27 mouse cellular contexts compared by ENCODE assay signal in genomic region chr4:137211288-137211687, GRCm38 (mm10).
DNase-seq lines count a peak whose midpoint lies in the region; ATAC-seq and TF ChIP-seq lines count a peak whose summit lies in the region.
"Had no signal": no experiment of that assay in that cellular context is flagged by ENCODE, and none has a peak within 500 bp of the region (broad histone marks: within the 10 kb centered on the region; RNA-seq: fewer than 3 reads in every experiment).

No protein-coding gene starts in this region.

- no peaks in the 10 kb centered on the region for H3K9me3 ChIP-seq in forebrain, postnatal 0 days (ENCODE audit: low read length)
- H3K9me3 ChIP-seq in forebrain, embryonic 12.5 days = no peaks in the 10 kb centered on the region
- no peaks in the 10 kb centered on the region for H3K9me3 ChIP-seq in midbrain, embryonic 11.5 days (ENCODE audit: control insufficient read depth, low read length)
- H3K9me3 ChIP-seq in midbrain, embryonic 14.5 days (ENCODE audit: control insufficient read depth, low read length) = no peaks in the 10 kb centered on the region
- H3K9me3 ChIP-seq in embryonic facial prominence, embryonic 14.5 days (ENCODE audit: control insufficient read depth, low read length) = no peaks in the 10 kb centered on the region
- H3K9me3 ChIP-seq: forebrain, embryonic 15.5 days; heart, embryonic 13.5 days; kidney, embryonic 15.5 days; limb, embryonic 13.5 days; liver, embryonic 12.5 days; neural tube, embryonic 13.5 days had no signal

- no peaks in the 10 kb centered on the region for H3K36me3 ChIP-seq in forebrain, postnatal 0 days (ENCODE audit: insufficient read depth)
- H3K36me3 ChIP-seq in forebrain, embryonic 12.5 days (replicated peaks) = no peaks in the 10 kb centered on the region
- no peaks in the 10 kb centered on the region for H3K36me3 ChIP-seq in midbrain, embryonic 11.5 days (ENCODE audit: control insufficient read depth, insufficient read depth, low read length)
- no peaks in the 10 kb centered on the region for H3K36me3 ChIP-seq in midbrain, embryonic 14.5 days (ENCODE audit: control insufficient read depth, insufficient read depth, low read length)
- no peaks in the 10 kb centered on the region for H3K36me3 ChIP-seq in embryonic facial prominence, embryonic 14.5 days (ENCODE audit: control insufficient read depth, insufficient read depth, low read length)
- H3K36me3 ChIP-seq: forebrain, embryonic 15.5 days; heart, embryonic 13.5 days; kidney, embryonic 15.5 days; limb, embryonic 13.5 days; liver, embryonic 12.5 days; neural tube, embryonic 13.5 days had no signal

- no peak overlapping the region for H3K9ac ChIP-seq in forebrain, postnatal 0 days
- H3K9ac ChIP-seq in forebrain, embryonic 12.5 days = no peak overlapping the region
- no peak overlapping the region for H3K9ac ChIP-seq in midbrain, embryonic 11.5 days (ENCODE audit: low read length)
- no peak overlapping the region for H3K9ac ChIP-seq in midbrain, embryonic 14.5 days (replicated peaks; ENCODE audit: low read length)
- no peak overlapping the region for H3K9ac ChIP-seq in embryonic facial prominence, embryonic 14.5 days (ENCODE audit: low read depth, low read length)
- H3K9ac ChIP-seq: forebrain, embryonic 15.5 days; heart, embryonic 13.5 days; hindbrain, embryonic 14.5 days; kidney, embryonic 15.5 days; limb, embryonic 13.5 days; liver, embryonic 12.5 days; neural tube, embryonic 13.5 days had no signal

- WGBS in forebrain, postnatal 0 days = 66% methylated on average over 4 of the region's 4 CpGs
- 77% methylated on average over 4 of the region's 4 CpGs for WGBS in forebrain, embryonic 12.5 days
- WGBS in midbrain, embryonic 11.5 days = 76% methylated on average over 4 of the region's 4 CpGs
- 65% methylated on average over 4 of the region's 4 CpGs for WGBS in midbrain, embryonic 14.5 days
- 70% methylated on average over 4 of the region's 4 CpGs for WGBS in embryonic facial prominence, embryonic 14.5 days

- H3K4me2 ChIP-seq in forebrain, postnatal 0 days (ENCODE audit: low read depth) = no peak overlapping the region
- H3K4me2 ChIP-seq in forebrain, embryonic 12.5 days = no peak overlapping the region
- H3K4me2 ChIP-seq in midbrain, embryonic 11.5 days = no peak overlapping the region
- H3K4me2 ChIP-seq in midbrain, embryonic 14.5 days (ENCODE audit: low read length) = no peak overlapping the region
- H3K4me2 ChIP-seq in embryonic facial prominence, embryonic 14.5 days (ENCODE audit: low read depth, low read length) = no peak overlapping the region
- H3K4me2 ChIP-seq: forebrain, embryonic 15.5 days; hindbrain, embryonic 14.5 days; limb, embryonic 13.5 days; liver, embryonic 12.5 days; neural tube, embryonic 13.5 days had no signal

- no peak overlapping the region for H3K27ac ChIP-seq in forebrain, postnatal 0 days (ENCODE audit: low read depth, low read length)
- no peak overlapping the region for H3K27ac ChIP-seq in forebrain, embryonic 12.5 days
- no peak overlapping the region for H3K27ac ChIP-seq in midbrain, embryonic 11.5 days (ENCODE audit: low read depth, low read length)
- no peak overlapping the region for H3K27ac ChIP-seq in midbrain, embryonic 14.5 days (replicated peaks; ENCODE audit: low read depth, low read length)
- 0 out of 2 replicates have a peak overlapping the region, but pooled peaks have one; percentile 4 for H3K27ac ChIP-seq in embryonic facial prominence, embryonic 14.5 days (replicated peaks; ENCODE audit: low read depth, low read length)
- H3K27ac ChIP-seq: forebrain, embryonic 15.5 days; heart, embryonic 13.5 days; hindbrain, embryonic 14.5 days; limb, embryonic 13.5 days; liver, embryonic 12.5 days; neural tube, embryonic 13.5 days had no signal

- DNase-seq in forebrain, postnatal 0 days = peak; percentile 18
- peak; percentile 42 to 44 for DNase-seq in layer of hippocampus, postnatal 14 days (ENCODE audit: low spot score in 2 of 2)
- no peak for DNase-seq in layer of hippocampus, adult 11-12 months (ENCODE audit: low spot score)
- peak; percentile 81 for DNase-seq in midbrain, embryonic 11.5 days (ENCODE audit: low spot score, missing footprints)
- DNase-seq in midbrain, embryonic 14.5 days = no peak
- DNase-seq in embryonic facial prominence, embryonic 14.5 days (ENCODE audit: low spot score) = peak; percentile 30
- DNase-seq: adrenal gland, adult 8-10 months; cerebellum, adult 18-20 months; gastrocnemius, postnatal 25 days; heart, adult 18-20 months; heart, postnatal 14 days; kidney, postnatal 36 days; layer of hippocampus, adult 9-11 months; lung, adult 18-20 months; retina, postnatal 1 day; right cerebral cortex, postnatal 25 days; spleen, adult 18-20 months; thymus, postnatal 14 days had no signal

- H3K4me1 ChIP-seq in forebrain, postnatal 0 days (ENCODE audit: insufficient read depth) = no peaks in the 10 kb centered on the region
- H3K4me1 ChIP-seq in forebrain, embryonic 12.5 days = peaks cover 7% of the 10 kb centered on the region; the same call in 1 of the 2 replicates
- H3K4me1 ChIP-seq in midbrain, embryonic 11.5 days (ENCODE audit: control insufficient read depth, insufficient read depth, low read length) = peaks cover 11% of the 10 kb centered on the region
- H3K4me1 ChIP-seq in midbrain, embryonic 14.5 days (ENCODE audit: control insufficient read depth, insufficient read depth, low read length) = peaks cover 10% of the 10 kb centered on the region; the same call in 1 of the 2 replicates
- peaks cover 7% of the 10 kb centered on the region; the same call in 1 of the 2 replicates for H3K4me1 ChIP-seq in embryonic facial prominence, embryonic 14.5 days (ENCODE audit: control insufficient read depth, insufficient read depth, low read length)
- H3K4me1 ChIP-seq: forebrain, embryonic 15.5 days; liver, embryonic 12.5 days; neural tube, embryonic 13.5 days had no signal

- no peaks in the 10 kb centered on the region for H3K27me3 ChIP-seq in forebrain, postnatal 0 days (ENCODE audit: insufficient read depth, low read length)
- peaks cover 3% of the 10 kb centered on the region; the same call in 1 of the 2 replicates for H3K27me3 ChIP-seq in forebrain, embryonic 12.5 days
- H3K27me3 ChIP-seq in midbrain, embryonic 11.5 days (ENCODE audit: control insufficient read depth, insufficient read depth, low read length) = no peaks in the 10 kb centered on the region
- no peaks in the 10 kb centered on the region for H3K27me3 ChIP-seq in midbrain, embryonic 14.5 days (ENCODE audit: control insufficient read depth, insufficient read depth, low read length)
- no peaks in the 10 kb centered on the region for H3K27me3 ChIP-seq in embryonic facial prominence, embryonic 14.5 days (replicated peaks; ENCODE audit: control insufficient read depth, insufficient read depth, low read length)
- H3K27me3 ChIP-seq: forebrain, embryonic 15.5 days; kidney, embryonic 15.5 days; limb, embryonic 13.5 days; neural tube, embryonic 13.5 days had no signal

- no peak for TF ChIP-seq CTCF in forebrain, postnatal 0 days (IDR thresholded peaks at IDR 0.05; ENCODE audit: low read depth)

- no peak for ATAC-seq in forebrain, postnatal 0 days
- ATAC-seq in forebrain, embryonic 12.5 days (ENCODE audit: low FRiP score) = no peak
- ATAC-seq in midbrain, embryonic 11.5 days (ENCODE audit: low FRiP score) = no peak
- no peak for ATAC-seq in midbrain, embryonic 14.5 days (ENCODE audit: low FRiP score, low TSS enrichment)
- ATAC-seq in embryonic facial prominence, embryonic 14.5 days (ENCODE audit: low read depth) = no peak
- no peak for ATAC-seq in megakaryocyte, adult 5-6 weeks (ENCODE audit: poor library complexity, severe bottlenecking)
- ATAC-seq: forebrain, embryonic 15.5 days; liver, embryonic 12.5 days had no signal

- no peak overlapping the region for H3K4me3 ChIP-seq in forebrain, postnatal 0 days (ENCODE audit: low read depth, low read length)
- no peak overlapping the region for H3K4me3 ChIP-seq in forebrain, embryonic 12.5 days (replicated peaks)
- no peak overlapping the region for H3K4me3 ChIP-seq in midbrain, embryonic 11.5 days (ENCODE audit: low read depth, low read length)
- no peak overlapping the region for H3K4me3 ChIP-seq in midbrain, embryonic 14.5 days (replicated peaks; ENCODE audit: low read depth, low read length)
- H3K4me3 ChIP-seq in embryonic facial prominence, embryonic 14.5 days (ENCODE audit: low read depth, low read length) = no peak overlapping the region
- H3K4me3 ChIP-seq: forebrain, embryonic 15.5 days; kidney, embryonic 15.5 days; limb, embryonic 13.5 days; liver, embryonic 12.5 days; neural tube, embryonic 13.5 days had no signal

Comparison
In these comparisons a context has a peak if more than half of its experiments do, and no peak if none do; other contexts are left out.
1. DNase-seq: peak in forebrain, postnatal 0 days (single experiment), layer of hippocampus, postnatal 14 days (2 of 2), midbrain, embryonic 11.5 days (single experiment) and embryonic facial prominence, embryonic 14.5 days (single experiment); none in layer of hippocampus, adult 11-12 months (single experiment) and midbrain, embryonic 14.5 days (single experiment).